Mouse (Mus musculus): ENCODE data around the gene Nasp. TPM values are rescaled to one million over a fixed set of nuclear protein-coding genes. Genes with fewer than 3 reads are reported as not detected.

Nasp gene
- polyA plus RNA-seq, 1 experiment from 2014 or later = 144 TPM

DNA sequence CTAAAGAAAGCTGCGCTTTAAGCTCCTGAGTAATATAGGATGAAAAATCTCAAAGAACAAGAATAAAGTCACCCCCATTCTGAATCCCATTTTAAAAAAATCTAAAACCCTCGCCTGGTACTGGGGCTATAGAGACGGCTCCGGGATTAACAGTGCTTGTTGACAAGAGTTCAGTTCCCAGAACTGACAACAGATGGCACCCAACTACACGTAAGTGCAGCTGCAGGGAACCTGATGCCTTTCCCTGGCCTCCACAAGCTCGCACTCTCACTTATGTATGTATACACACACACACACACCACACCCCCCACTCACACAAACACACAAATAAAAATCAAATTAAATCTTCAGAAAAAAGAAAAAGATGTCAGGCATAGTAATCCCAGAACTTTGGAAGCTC lies 16.6 kb upstream of the Nasp start:
- ATAC-seq (ENCODE audit: low FRiP score, low TSS enrichment) = 0 out of 2 replicates have a peak, but pooled peaks have one; percentile 23
- Histone ChIP-seq H3K9ac (replicated peaks; ENCODE audit: low read length) (no peak overlapping the region), H3K27me3 (ENCODE audit: insufficient read depth, low read length) (no peaks in the 10 kb centered on the region), H3K9me3 (ENCODE audit: low read length) (no peaks in the 10 kb centered on the region), H3K36me3 (ENCODE audit: insufficient read depth, low read length) (peaks cover 55% of the 10 kb centered on the region), H3K4me3 (ENCODE audit: low read length) (no peak overlapping the region), H3K27ac (ENCODE audit: low read length) (no peak overlapping the region), H3K4me1 (ENCODE audit: insufficient read depth, low read length) (peaks cover 15% of the 10 kb centered on the region; the same call in 1 of the 2 replicates), H3K4me2 (replicated peaks; ENCODE audit: low read depth, low read length) (no peak overlapping the region)
- WGBS = 56% methylated on average over 6 of the region's 6 CpGs

DNA sequence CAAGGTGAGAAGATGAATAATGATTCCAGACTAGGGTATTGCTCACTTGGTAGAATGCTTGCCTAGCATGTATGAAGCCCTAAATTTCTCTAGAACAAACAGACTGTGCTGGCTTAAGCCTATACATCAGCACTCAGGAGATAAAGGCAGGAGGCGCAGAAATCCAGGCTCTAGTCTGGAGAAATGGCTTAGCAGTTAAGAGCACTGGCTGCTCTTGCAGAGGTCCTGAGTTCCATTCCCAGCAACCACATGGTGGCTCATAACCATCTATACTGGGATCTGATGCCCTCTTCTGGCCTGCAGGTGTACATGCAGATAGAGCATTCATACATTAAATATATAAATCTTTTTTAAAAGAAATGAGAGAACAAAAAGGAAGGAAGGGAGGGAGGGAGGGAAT lies 14.3 kb upstream of the Nasp start:
- peaks cover 68% of the 10 kb centered on the region for H3K36me3 ChIP-seq (ENCODE audit: insufficient read depth, low read length)
- H3K9ac ChIP-seq (replicated peaks; ENCODE audit: low read length) = no peak overlapping the region
- H3K4me3 ChIP-seq (ENCODE audit: low read length) = no peak overlapping the region
- no peaks in the 10 kb centered on the region for H3K27me3 ChIP-seq (ENCODE audit: insufficient read depth, low read length)
- WGBS = 88% methylated on average over 1 of the region's 1 CpGs
- H3K4me2 ChIP-seq (replicated peaks; ENCODE audit: low read depth, low read length) = no peak overlapping the region
- H3K27ac ChIP-seq (ENCODE audit: low read length) = no peak overlapping the region
- ATAC-seq (ENCODE audit: low FRiP score, low TSS enrichment) = no peak
- H3K9me3 ChIP-seq (ENCODE audit: low read length) = no peaks in the 10 kb centered on the region
- H3K4me1 ChIP-seq (ENCODE audit: insufficient read depth, low read length) = peaks cover 4% of the 10 kb centered on the region; the same call in 1 of the 2 replicates

DNA sequence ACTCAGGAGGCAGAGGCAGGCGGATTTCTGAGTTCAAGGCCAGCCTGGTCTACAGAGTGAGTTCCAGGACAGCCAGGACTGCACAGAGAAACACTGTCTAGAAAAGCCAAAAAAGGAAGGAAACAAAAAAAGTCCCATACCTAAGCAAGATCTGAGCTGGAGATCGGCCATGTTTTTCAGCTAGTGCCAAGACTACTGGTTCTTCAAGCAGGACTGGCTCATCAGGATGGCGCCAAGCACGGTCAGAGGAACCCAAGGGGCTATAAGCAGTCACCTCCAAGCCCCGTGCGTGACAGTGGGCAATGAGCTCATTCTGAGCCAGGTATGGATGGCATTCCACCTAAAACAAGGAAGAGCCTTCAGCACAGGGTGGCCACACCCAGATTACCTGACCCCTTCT lies 11.1 kb upstream of the Nasp start:
- H3K4me3 ChIP-seq (ENCODE audit: low read length) = no peak overlapping the region
- no peak overlapping the region for H3K27ac ChIP-seq (ENCODE audit: low read length)
- no peaks in the 10 kb centered on the region for H3K4me1 ChIP-seq (ENCODE audit: insufficient read depth, low read length)
- no peaks in the 10 kb centered on the region for H3K9me3 ChIP-seq (ENCODE audit: low read length)
- no peak overlapping the region for H3K4me2 ChIP-seq (replicated peaks; ENCODE audit: low read depth, low read length)
- WGBS = 93% methylated on average over 6 of the region's 6 CpGs
- H3K9ac ChIP-seq (replicated peaks; ENCODE audit: low read length) = no peak overlapping the region
- H3K27me3 ChIP-seq (ENCODE audit: insufficient read depth, low read length) = no peaks in the 10 kb centered on the region
- ATAC-seq (ENCODE audit: low FRiP score, low TSS enrichment) = no peak
- peaks cover 73% of the 10 kb centered on the region for H3K36me3 ChIP-seq (ENCODE audit: insufficient read depth, low read length)

DNA sequence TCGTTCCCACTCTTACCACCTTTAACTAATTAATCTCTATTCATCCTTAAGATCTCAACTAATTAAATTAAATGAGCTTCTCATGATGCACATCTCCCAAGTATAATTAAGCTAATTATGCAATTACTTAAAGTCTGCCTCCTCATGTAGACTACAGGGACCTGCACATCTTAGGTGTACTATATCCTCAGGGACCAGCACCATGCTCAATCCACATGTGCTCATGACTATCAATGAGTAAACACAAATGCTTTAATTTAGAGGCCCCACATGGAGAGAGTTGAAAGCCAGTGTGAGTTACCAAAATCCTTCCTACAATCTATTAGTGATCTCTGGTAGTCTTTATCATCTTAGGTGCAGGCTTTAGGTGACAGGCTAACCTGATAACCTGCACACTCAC lies 7.5 kb upstream of the Nasp start:
- H3K4me1 ChIP-seq (ENCODE audit: insufficient read depth, low read length) = no peaks in the 10 kb centered on the region
- H3K9ac ChIP-seq (replicated peaks; ENCODE audit: low read length) = no peak overlapping the region
- H3K4me3 ChIP-seq (ENCODE audit: low read length) = no peak overlapping the region
- H3K9me3 ChIP-seq (ENCODE audit: low read length) = no peaks in the 10 kb centered on the region
- WGBS = 94% methylated on average over 1 of the region's 1 CpGs
- H3K27ac ChIP-seq (ENCODE audit: low read length) = no peak overlapping the region
- ATAC-seq (ENCODE audit: low FRiP score, low TSS enrichment) = no peak
- no peaks in the 10 kb centered on the region for H3K27me3 ChIP-seq (ENCODE audit: insufficient read depth, low read length)
- H3K36me3 ChIP-seq (ENCODE audit: insufficient read depth, low read length) = peaks cover 53% of the 10 kb centered on the region
- H3K4me2 ChIP-seq (replicated peaks; ENCODE audit: low read depth, low read length) = no peak overlapping the region

DNA sequence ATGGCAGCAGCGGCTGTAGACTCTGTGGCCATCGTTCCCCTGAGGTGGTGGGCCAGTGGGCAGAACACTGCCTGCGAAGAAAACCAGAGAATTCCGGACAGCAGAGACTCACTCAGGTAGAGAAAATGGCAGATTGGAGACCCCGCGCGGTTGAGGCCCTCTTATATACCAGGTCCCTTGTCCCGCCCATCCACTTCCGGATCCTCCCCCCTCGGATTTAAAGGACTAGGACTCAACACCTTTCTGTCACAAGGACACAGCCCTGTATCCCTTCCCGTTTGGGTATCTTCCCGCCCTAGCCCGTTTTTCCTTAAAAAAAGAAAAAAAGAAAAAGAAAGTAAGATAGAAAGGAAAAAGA lies 403 bp downstream of the Nasp start:
- peak overlapping the region; percentile 70 for H3K4me2 ChIP-seq (replicated peaks; ENCODE audit: low read depth, low read length)
- 1% methylated on average over 13 of the region's 13 CpGs for WGBS
- peak overlapping the region; percentile 90 for H3K4me3 ChIP-seq (ENCODE audit: low read length)
- H3K4me1 ChIP-seq (ENCODE audit: insufficient read depth, low read length) = peaks cover 18% of the 10 kb centered on the region
- peak; percentile 95 for ATAC-seq (ENCODE audit: low FRiP score, low TSS enrichment)
- no peaks in the 10 kb centered on the region for H3K27me3 ChIP-seq (ENCODE audit: insufficient read depth, low read length)
- 0 out of 2 replicates have a peak, but pooled peaks cover 4% of the 10 kb centered on the region for H3K36me3 ChIP-seq (ENCODE audit: insufficient read depth, low read length)
- peak overlapping the region; percentile 81 for H3K9ac ChIP-seq (replicated peaks; ENCODE audit: low read length)
- H3K27ac ChIP-seq (ENCODE audit: low read length) = peak overlapping the region; percentile 92
- no peaks in the 10 kb centered on the region for H3K9me3 ChIP-seq (ENCODE audit: low read length)

DNA sequence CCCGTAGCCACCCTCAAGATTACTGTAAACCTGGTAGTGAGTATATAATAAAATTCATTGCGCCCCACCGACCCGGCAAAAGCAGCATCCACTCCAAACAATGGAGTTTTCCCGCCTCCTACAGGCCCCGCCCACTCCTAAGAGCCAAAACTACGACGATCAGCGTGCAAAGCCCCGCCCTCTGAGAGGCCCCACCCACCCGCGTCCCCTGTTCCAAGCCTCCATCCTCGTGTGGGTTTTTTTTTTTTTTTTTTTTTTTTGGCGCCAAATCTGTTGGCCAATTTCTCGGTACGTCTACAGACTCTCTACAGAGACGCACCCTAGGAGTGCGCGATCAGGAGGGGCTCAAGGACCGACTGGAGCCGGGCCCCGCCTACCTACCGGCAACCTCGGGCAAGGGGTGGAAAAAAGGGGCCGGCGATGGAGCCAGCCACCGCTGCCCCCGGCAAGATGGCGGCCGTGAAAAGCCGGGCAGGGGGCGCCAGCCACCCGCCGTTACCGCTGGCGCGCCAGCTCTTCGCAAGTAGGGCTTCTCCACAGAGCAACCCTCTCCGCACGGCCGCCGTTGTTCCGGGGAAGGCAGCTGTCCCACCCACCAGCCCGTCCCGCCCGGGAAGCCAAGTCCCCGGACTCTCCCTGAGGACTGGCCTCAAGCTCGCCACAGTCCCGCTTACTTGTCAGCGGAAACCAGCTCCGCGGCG lies 933 bp downstream of the Nasp start:
- peaks cover 4% of the 10 kb centered on the region; the same call in 1 of the 2 replicates for H3K36me3 ChIP-seq (ENCODE audit: insufficient read depth, low read length)
- no peaks in the 10 kb centered on the region for H3K27me3 ChIP-seq (ENCODE audit: insufficient read depth, low read length)
- peak; percentile 81 for ATAC-seq (ENCODE audit: low FRiP score, low TSS enrichment)
- H3K4me2 ChIP-seq (replicated peaks; ENCODE audit: low read depth, low read length) = peak overlapping the region; percentile 70
- peak overlapping the region; percentile 90 for H3K4me3 ChIP-seq (ENCODE audit: low read length)
- peaks cover 18% of the 10 kb centered on the region for H3K4me1 ChIP-seq (ENCODE audit: insufficient read depth, low read length)
- H3K27ac ChIP-seq (ENCODE audit: low read length) = peak overlapping the region; percentile 92
- H3K9ac ChIP-seq (replicated peaks; ENCODE audit: low read length) = peak overlapping the region; percentile 81
- H3K9me3 ChIP-seq (ENCODE audit: low read length) = no peaks in the 10 kb centered on the region
- under 1% methylated on average over 51 of the region's 53 CpGs for WGBS

DNA sequence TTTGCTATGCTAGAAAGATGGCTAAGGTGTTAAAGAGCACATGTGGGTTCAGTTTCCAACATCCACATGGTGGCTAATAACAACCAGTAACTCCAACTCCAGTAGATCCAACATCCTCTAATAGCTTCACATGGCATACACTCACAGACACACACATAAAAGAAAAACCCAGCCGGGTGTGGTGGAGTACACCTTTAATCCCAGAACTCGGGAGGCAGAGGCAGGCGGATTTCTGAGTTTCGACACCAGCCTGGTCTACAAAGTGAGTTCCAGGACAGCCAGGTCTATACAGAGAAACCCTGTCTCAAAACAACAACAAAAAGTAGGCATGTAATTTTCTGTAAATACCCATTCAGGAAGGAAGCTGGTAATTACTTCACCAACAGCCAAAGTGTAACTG lies 2.9 kb downstream of the Nasp start:
- ATAC-seq (ENCODE audit: low FRiP score, low TSS enrichment) = no peak

DNA sequence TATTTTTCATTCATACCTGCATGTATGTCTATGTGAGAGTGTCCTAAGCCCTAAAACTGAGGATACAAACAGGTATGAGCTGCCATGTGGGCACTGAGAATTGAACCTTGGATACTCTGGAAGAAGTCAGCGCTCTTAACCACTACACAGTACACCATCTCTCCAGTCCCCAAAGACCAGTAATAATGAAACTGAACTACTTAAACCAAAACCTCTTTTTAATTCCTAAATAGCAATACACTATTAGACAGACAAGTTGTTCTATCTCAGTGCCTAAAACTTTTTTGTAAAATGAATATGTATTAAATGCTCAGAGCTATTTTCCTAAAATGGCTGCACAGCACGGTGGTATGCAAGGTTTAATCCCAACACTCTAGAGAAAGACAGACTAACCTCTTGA lies 12.5 kb downstream of the Nasp start:
- no peak overlapping the region for H3K4me2 ChIP-seq (replicated peaks; ENCODE audit: low read depth, low read length)
- no peak for ATAC-seq (ENCODE audit: low FRiP score, low TSS enrichment)
- H3K27ac ChIP-seq (ENCODE audit: low read length) = no peak overlapping the region
- peaks cover 44% of the 10 kb centered on the region for H3K36me3 ChIP-seq (ENCODE audit: insufficient read depth, low read length)
- H3K4me1 ChIP-seq (ENCODE audit: insufficient read depth, low read length) = no peaks in the 10 kb centered on the region
- H3K9ac ChIP-seq (replicated peaks; ENCODE audit: low read length) = no peak overlapping the region
- no peak overlapping the region for H3K4me3 ChIP-seq (ENCODE audit: low read length)
- 97% methylated on average over 2 of the region's 2 CpGs for WGBS
- H3K27me3 ChIP-seq (ENCODE audit: insufficient read depth, low read length) = no peaks in the 10 kb centered on the region
- H3K9me3 ChIP-seq (ENCODE audit: low read length) = no peaks in the 10 kb centered on the region

More for the DNA sequence above, 2.9 kb downstream of the Nasp start:
- Histone ChIP-seq H3K9me3 (ENCODE audit: low read length) (no peaks in the 10 kb centered on the region), H3K4me1 (ENCODE audit: insufficient read depth, low read length) (peaks cover 18% of the 10 kb centered on the region), H3K36me3 (ENCODE audit: insufficient read depth, low read length) (peaks cover 12% of the 10 kb centered on the region), H3K9ac (replicated peaks; ENCODE audit: low read length) (no peak overlapping the region), H3K4me3 (ENCODE audit: low read length) (no peak overlapping the region), H3K27me3 (ENCODE audit: insufficient read depth, low read length) (no peaks in the 10 kb centered on the region), H3K4me2 (replicated peaks; ENCODE audit: low read depth, low read length) (no peak overlapping the region), H3K27ac (ENCODE audit: low read length) (no peak overlapping the region)
- WGBS = 93% methylated on average over 4 of the region's 4 CpGs

DNA sequence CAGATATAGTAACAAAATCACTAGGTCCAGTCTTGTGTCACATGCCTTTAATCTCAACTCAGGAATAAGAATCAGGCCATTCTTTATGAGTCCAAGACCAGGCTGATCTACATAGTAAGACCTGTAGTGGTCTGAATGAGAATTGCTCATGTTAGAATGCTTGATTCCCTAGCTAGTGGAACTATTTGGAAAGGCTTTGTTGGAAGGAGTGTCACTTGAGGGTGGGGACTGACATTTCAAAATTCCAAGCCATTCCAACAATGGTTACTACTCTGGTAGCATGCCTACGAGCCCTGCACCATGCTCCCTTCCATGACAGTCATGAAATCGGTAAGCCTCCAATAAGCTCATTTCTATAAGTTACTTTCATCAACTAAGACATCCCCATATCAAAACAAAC lies 15.1 kb downstream of the Nasp start:
- Histone ChIP-seq H3K4me2 (replicated peaks; ENCODE audit: low read depth, low read length) (no peak overlapping the region), H3K27ac (ENCODE audit: low read length) (no peak overlapping the region), H3K9ac (replicated peaks; ENCODE audit: low read length) (no peak overlapping the region), H3K4me1 (ENCODE audit: insufficient read depth, low read length) (no peaks in the 10 kb centered on the region), H3K9me3 (ENCODE audit: low read length) (no peaks in the 10 kb centered on the region), H3K4me3 (ENCODE audit: low read length) (no peak overlapping the region), H3K36me3 (ENCODE audit: insufficient read depth, low read length) (peaks cover 44% of the 10 kb centered on the region), H3K27me3 (ENCODE audit: insufficient read depth, low read length) (no peaks in the 10 kb centered on the region)
- WGBS = 93% methylated on average over 2 of the region's 2 CpGs
- no peak for ATAC-seq (ENCODE audit: low FRiP score, low TSS enrichment)

DNA sequence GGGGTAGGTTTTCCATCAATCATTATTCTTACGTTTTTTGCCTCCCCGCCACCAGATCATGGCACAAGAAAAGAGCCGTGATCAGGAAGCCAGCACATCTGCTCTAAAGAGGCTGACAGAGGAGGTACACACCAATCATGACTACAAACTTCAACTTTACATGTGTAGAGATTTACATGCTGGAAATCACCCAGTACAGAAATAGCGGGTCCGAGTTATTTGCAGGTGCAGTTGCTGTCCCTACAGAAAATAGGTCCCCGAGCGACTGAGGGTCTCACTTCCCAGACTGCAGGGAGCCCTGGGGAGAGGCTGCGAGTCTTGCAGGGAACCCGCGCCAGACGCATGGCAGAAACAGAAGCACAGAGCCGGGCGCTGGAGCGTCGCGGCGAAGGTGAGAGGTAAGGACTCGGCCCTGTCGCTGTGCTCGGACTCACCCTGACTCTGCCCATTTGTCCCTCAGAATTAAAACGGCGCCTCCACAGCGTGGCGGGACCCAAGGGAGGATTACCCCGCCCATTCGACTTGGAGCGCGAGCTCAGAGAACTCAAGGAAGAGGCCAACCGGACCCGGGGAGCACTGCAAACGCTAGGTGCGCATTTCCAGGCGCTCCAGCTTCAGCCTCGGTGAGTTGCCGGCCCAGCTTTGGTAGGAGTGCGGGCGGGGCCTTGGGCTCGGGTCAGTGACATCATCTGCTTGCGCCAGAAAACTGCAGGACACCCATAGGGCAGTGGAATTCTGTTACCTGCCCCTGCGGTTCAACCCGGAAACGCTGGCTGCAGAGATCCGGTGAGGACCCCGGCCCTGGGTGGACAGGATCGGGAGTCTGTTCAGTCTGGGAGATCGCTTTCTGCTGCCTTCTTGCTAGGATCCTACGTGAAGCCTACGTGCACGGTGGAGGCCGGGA lies 30.5 kb downstream of the Nasp start:
- Histone ChIP-seq H3K27me3 (ENCODE audit: insufficient read depth, low read length) (no peaks in the 10 kb centered on the region), H3K9me3 (ENCODE audit: low read length) (no peaks in the 10 kb centered on the region), H3K4me3 (ENCODE audit: low read length) (peak overlapping the region; percentile 68), H3K36me3 (ENCODE audit: insufficient read depth, low read length) (peaks cover 25% of the 10 kb centered on the region), H3K4me1 (ENCODE audit: insufficient read depth, low read length) (peaks cover 20% of the 10 kb centered on the region), H3K4me2 (replicated peaks; ENCODE audit: low read depth, low read length) (peak overlapping the region; percentile 96), H3K27ac (ENCODE audit: low read length) (peak overlapping the region; percentile 89), H3K9ac (replicated peaks; ENCODE audit: low read length) (peak overlapping the region; percentile 72)
- WGBS = under 1% methylated on average over 50 of the region's 50 CpGs
- ATAC-seq (ENCODE audit: low FRiP score, low TSS enrichment) = peak; percentile 96
